Mouse (Mus musculus): ENCODE results near the gene Lrrk1. TPM values are rescaled to one million over a fixed set of nuclear protein-coding genes. Genes with fewer than 3 reads are reported as not detected.
A peak's percentile ranks its signal among the peaks of the same experiment; 100 is the strongest.

Gene Lrrk1
- total RNA-seq, 2 experiments from 2014 or later, result 3.8 to 4.2 TPM

- no peak for DNase-seq (ENCODE audit: extremely low spot score in 1 of 2, low spot score in 2 of 2)
- intact Hi-C loops (cut with DNase I), result no loop called here
These were observed 202.8 kb downstream of the Lrrk1 start for GRCm38 (mm10) chr7:66185370-66185769.

GRCm38 (mm10) chr7:66184026-66184425 lies 204.1 kb downstream of the Lrrk1 start:
- DNase-seq (ENCODE audit: extremely low spot score in 1 of 2, low spot score in 2 of 2), result no peak
- intact Hi-C loops (cut with DNase I), result no loop called here

GRCm38 (mm10) chr7:66183404-66183803 lies 204.7 kb downstream of the Lrrk1 start:
- intact Hi-C loops (cut with DNase I), result no loop called here
- no peak for DNase-seq (ENCODE audit: extremely low spot score in 1 of 2, low spot score in 2 of 2)

- intact Hi-C loops (cut with DNase I), result no loop called here
- no peak for DNase-seq (ENCODE audit: extremely low spot score in 1 of 2, low spot score in 2 of 2)
These were observed 206.0 kb downstream of the Lrrk1 start for GRCm38 (mm10) chr7:66182075-66182715.

GRCm38 (mm10) chr7:66180711-66181365 lies 207.3 kb downstream of the Lrrk1 start:
- intact Hi-C loops (cut with DNase I), result no loop called here
- no peak for DNase-seq (ENCODE audit: extremely low spot score in 1 of 2, low spot score in 2 of 2)

GRCm38 (mm10) chr7:66180260-66180659 lies 207.9 kb downstream of the Lrrk1 start:
- intact Hi-C loops (cut with DNase I), result no loop called here
- no peak for DNase-seq (ENCODE audit: extremely low spot score in 1 of 2, low spot score in 2 of 2)

DNA sequence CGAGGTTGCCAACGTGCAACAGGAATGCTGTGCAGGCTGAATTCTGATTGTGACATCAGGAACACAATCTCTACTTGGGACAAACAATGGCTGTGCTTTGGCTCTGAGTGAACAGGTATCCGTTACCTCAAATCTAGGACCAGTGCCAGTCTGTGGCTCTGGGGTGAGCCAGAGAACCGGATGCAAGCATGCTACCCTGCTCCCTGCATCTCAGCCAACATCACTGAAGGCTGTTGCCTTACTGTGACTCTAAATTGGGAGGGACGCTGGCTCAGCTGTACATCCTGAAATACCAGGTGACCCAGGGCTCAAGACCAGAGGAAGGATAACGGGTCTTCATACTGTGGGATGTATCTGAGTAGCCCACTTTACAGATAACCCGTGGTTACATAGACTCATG lies 208.4 kb downstream of the Lrrk1 start:
- intact Hi-C loops (cut with DNase I), result loop anchor here (5.0 kb wide), 1 partner anchor 63 kb away; no protein-coding TSS in a partner anchor

DNA sequence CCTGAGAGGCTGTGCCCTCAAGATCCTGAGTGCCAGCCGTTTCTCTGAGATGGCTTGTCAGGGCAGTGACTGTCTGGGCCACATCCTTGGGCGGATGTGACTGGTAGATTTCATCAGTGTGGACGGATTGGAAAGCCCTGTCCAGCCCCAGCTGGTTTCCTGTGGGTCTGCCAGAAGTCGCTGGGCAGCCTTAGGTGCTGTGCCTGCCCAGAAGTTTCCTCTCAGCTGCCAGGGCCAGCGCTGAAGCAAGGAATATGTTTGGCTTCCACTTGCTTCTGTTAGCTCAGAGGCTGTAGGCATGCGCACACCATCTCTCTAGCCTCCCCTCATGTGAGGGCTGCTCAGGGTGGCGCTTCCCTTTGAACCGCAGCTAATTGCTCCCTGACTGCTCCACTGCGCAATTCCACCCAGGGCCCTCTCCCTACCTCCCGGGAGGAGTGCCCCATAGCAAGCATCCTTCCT lies 209.0 kb downstream of the Lrrk1 start:
- DNase-seq (ENCODE audit: extremely low spot score in 1 of 2, low spot score in 2 of 2), result peak; percentile 56 to 63
- intact Hi-C loops (cut with DNase I), result loop anchor here (5.0 kb wide), 1 partner anchor 63 kb away; no protein-coding TSS in a partner anchor

More for the DNA sequence above, 208.4 kb downstream of the Lrrk1 start:
- DNase-seq (ENCODE audit: extremely low spot score in 1 of 2, low spot score in 2 of 2), result no peak

- intact Hi-C loops (cut with DNase I), result loop anchor here (5.0 kb wide), 1 partner anchor 64 kb away; no protein-coding TSS in a partner anchor
- no peak for DNase-seq (ENCODE audit: extremely low spot score in 1 of 2, low spot score in 2 of 2)
These were observed 210.0 kb downstream of the Lrrk1 start for GRCm38 (mm10) chr7:66178101-66178500.

DNA sequence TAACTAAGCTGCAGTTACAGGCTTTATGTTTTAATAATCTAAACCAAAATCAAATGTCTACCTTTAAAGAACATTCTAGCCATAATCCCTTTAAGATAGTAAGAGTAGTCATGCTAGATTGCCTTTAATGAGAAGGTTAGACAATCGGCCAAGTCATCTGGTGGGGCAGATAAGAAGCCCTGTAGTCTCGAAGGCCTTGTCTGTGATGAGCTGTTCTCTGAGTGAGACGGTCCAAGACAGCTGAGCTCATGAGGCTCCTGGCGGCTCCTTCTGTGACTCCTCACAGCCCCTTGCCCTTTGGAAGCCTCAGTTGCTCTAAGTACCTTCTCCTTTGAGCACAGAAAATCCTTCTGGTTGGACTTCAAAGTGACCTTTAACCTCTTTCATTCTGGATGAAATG lies 211.2 kb downstream of the Lrrk1 start:
- intact Hi-C loops (cut with DNase I), result loop anchor here (5.0 kb wide), 1 partner anchor 65 kb away; no protein-coding TSS in a partner anchor
- DNase-seq (ENCODE audit: extremely low spot score in 1 of 2, low spot score in 2 of 2), result no peak

Small RNAs within 50 kb of the gene (microRNA-seq; reads per million reads assigned to microRNA genes)
- not detected for gene Mir7057

Other genes starting within 250 kb of the Lrrk1 start
- not detected for gene Gm10974, start 22.4 kb downstream of the Lrrk1 start, total RNA-seq (2021)
- 1 to 10 TPM; 2.4 to 5.5 TPM for gene Aldh1a3, start 39.2 kb upstream of the Lrrk1 start, total RNA-seq (2021)

Measured in left cerebral cortex, postnatal 10 days (tissue).